Mouse (Mus musculus) kidney, postnatal 0 days (tissue): ENCODE results near the gene Gpr173. TPM values are rescaled to one million over a fixed set of nuclear protein-coding genes. Genes with fewer than 3 reads are reported as not detected.

ENCODE experiments used
- ATAC-seq: fragments of 200-750 bp; cut with Nextera tagmentation; replicated peaks from 2 replicates; pipeline ENCODE4 v1.8.0; 2017; ENCODE audit warnings: low read depth, moderate number of reproducible peaks, moderate TSS enrichment, moderate library complexity; ENCODE audit not compliant: low FRiP score
- DNase-seq: peaks from one replicate; pipeline ENCODE4 v3.0.0-alpha.2; 2016; ENCODE audit warnings: low spot score
- H3K27ac ChIP-seq: fragments of 300-500 bp; sonication (generic); 2 replicates; pipeline ENCODE4 v1.5.1; 2014; ENCODE audit warnings: mild to moderate bottlenecking
- H3K27me3 ChIP-seq: fragments of 300-500 bp; sonication (generic); 2 replicates; pipeline ENCODE4 v1.6.1; 2014; ENCODE audit warnings: low read length, mixed read lengths; ENCODE audit not compliant: insufficient read depth
- H3K36me3 ChIP-seq: fragments of 300-500 bp; sonication (generic); 2 replicates; pipeline ENCODE4 v1.6.1; 2014; ENCODE audit warnings: low read length, mixed read lengths; ENCODE audit not compliant: insufficient read depth
- H3K4me1 ChIP-seq: fragments of 300-500 bp; sonication (generic); replicated peaks from 2 replicates; pipeline ENCODE4 v1.6.1; 2014; ENCODE audit warnings: antibody characterized with exemption, low read length, mixed read lengths; ENCODE audit not compliant: insufficient read depth
- H3K4me2 ChIP-seq: fragments of 300-500 bp; sonication (generic); 2 replicates; pipeline ENCODE4 v1.6.1; 2014; ENCODE audit warnings: mild to moderate bottlenecking, low read length, moderate library complexity, mixed read lengths
- H3K4me3 ChIP-seq: fragments of 300-500 bp; sonication (generic); replicated peaks from 2 replicates; pipeline ENCODE4 v1.5.1; 2014; ENCODE audit warnings: low read depth, low read length
- H3K9ac ChIP-seq: fragments of 300-500 bp; sonication (generic); 2 replicates; pipeline ENCODE4 v1.6.1; 2014; ENCODE audit warnings: low read depth, low read length
- H3K9me3 ChIP-seq: fragments of 300-500 bp; sonication (generic); replicated peaks from 2 replicates; pipeline ENCODE4 v1.6.1; 2016; ENCODE audit warnings: low read length, inconsistent platforms, mixed read lengths
- CTCF ChIP-seq: IDR thresholded peaks from 2 replicates; pipeline ENCODE4 v1.5.1; 2016; ENCODE audit warnings: antibody characterized with exemption, low read depth, mild to moderate bottlenecking, moderate library complexity
- WGBS: fragments of 180-500 bp; shearing (Covaris S2); extraction: QIAGEN DNeasy Blood & Tissue Kit; methylation state at CpG from one replicate; pipeline ENCODE4 v1.1.7; 2014; 5-methylcytosine and 5-hydroxymethylcytosine counted together
- polyA plus RNA-seq: library from polyadenylated mRNA; unstranded; fragments of >200 nt; fragmentation: Nextera tagmentation; extraction: Ambion mirVana; gene quantifications from 2 replicates; pipeline ENCODE4 v1.2.1, GENCODE M21; 2015

Gene Gpr173
- polyA plus RNA-seq, 1 experiment from 2014 or later, result 2.8 TPM

DNA sequence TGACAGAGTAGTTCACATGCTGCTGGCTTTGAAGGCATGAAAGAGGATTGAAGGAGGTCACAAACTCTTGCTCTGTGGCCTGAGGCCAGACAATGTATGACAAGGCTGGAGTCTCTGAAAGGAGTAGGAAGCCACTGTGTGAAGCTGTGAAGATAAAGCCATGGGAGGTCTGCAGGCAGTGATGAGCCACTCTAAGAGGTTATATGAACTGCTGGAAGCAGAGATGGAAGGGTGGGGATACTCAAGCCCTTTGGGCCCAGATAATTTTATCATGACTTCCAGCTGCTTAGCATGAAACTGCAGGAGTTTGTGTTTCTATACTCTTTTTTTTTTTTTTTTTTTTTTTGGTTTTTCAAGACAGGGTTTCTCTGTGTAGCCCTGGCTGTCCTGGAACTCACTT is 61.1 kb downstream of the Gpr173 start:
- H3K4me2 ChIP-seq, result no peak overlapping the region
- no peak for TF ChIP-seq CTCF
- no peak overlapping the region for H3K4me3 ChIP-seq
- no peaks in the 10 kb centered on the region for H3K4me1 ChIP-seq
- DNase-seq (no peak), ATAC-seq (no peak)
- no peaks in the 10 kb centered on the region for H3K27me3 ChIP-seq
- H3K27ac ChIP-seq, result no peak overlapping the region
- H3K9me3 ChIP-seq, result no peaks in the 10 kb centered on the region
- H3K36me3 ChIP-seq, result no peaks in the 10 kb centered on the region
- no peak overlapping the region for H3K9ac ChIP-seq

DNA sequence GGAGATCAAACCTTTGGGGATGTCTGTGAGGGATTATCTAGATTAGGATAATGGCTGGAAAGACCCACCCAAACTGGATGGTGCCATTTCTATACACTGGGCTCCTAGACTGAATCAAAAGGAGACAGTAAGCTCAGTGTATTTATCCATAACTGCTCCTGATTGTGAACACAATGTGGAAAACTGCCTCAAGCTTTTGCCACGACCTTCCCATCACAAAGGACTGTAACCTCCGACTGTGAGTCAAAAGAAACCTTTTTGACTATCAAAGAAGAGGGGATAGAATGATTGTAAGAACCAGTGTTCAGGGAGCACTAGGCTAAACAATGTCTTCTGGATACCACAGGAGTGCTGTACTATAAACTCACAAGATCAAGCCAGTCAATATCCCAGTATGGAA is 62.3 kb downstream of the Gpr173 start:
- no peaks in the 10 kb centered on the region for H3K4me1 ChIP-seq
- H3K9me3 ChIP-seq, result no peaks in the 10 kb centered on the region
- no peak for ATAC-seq
- H3K9ac ChIP-seq, result no peak overlapping the region
- no peaks in the 10 kb centered on the region for H3K27me3 ChIP-seq
- 78% methylated on average over 2 of the region's 2 CpGs for WGBS
- no peaks in the 10 kb centered on the region for H3K36me3 ChIP-seq
- H3K4me3 ChIP-seq, result no peak overlapping the region
- TF ChIP-seq CTCF, result no peak
- no peak for DNase-seq
- H3K27ac ChIP-seq, result no peak overlapping the region
- H3K4me2 ChIP-seq, result no peak overlapping the region

Other genes starting within 250 kb of the Gpr173 start
- 10.3 and 11.0 TPM in 2 replicates for gene Iqsec2, start 224.4 kb downstream of the Gpr173 start, polyA plus RNA-seq
- 18.0 and 18.5 TPM in 2 replicates for gene Kdm5c, start 135.7 kb downstream of the Gpr173 start, polyA plus RNA-seq
- gene Kantr, start 41.2 kb downstream of the Gpr173 start, polyA plus RNA-seq, result 10.3 and 10.4 TPM in 2 replicates
- 16.1 and 18.5 TPM in 2 replicates for gene Tspyl2, start 26.3 kb downstream of the Gpr173 start, polyA plus RNA-seq
- gene Cldn34a, start 194.6 kb upstream of the Gpr173 start, polyA plus RNA-seq, result not detected in 2 replicates